Mouse (Mus musculus): ENCODE data around the gene Sema6d.

DNA sequence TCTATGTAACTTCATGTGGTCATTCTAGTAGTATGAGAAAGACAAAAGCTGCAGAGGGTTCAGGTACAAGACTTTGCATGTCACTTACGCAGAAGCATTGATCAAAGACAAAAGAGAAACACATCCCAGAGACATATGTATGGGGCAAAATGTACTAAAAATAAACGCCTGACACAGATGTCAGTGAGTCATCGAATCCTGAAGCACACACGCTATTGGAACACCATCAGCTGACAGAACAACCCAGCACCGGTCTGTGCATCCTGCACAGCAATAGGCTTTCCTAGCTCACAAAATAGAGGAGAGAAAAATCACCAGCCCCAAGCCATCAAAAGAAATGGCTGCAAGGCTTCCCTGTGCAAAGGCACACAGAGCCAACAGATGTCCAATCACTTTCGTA lies 443.8 kb downstream of the Sema6d start:
- TF ChIP-seq CTCF (conservative IDR thresholded peaks at IDR 0.05; ENCODE audit: insufficient read depth, insufficient read length, low read depth, low read length) (no peak), POLR2A (IDR thresholded peaks at IDR 0.05; ENCODE audit: low read depth, low read length) (no peak)
